Mouse (Mus musculus): Measurements from ENCODE around the gene Bicd2.

GRCm38 (mm10) chr13:49367657-49368440 is 26.5 kb downstream of the Bicd2 start:
- TF ChIP-seq CTCF (conservative IDR thresholded peaks at IDR 0.05; ENCODE audit: low read length) (no peak), NANOG (IDR thresholded peaks at IDR 0.05; ENCODE audit: borderline replicate concordance, low read length) (no peak)
